Mouse (Mus musculus) neural tube, embryonic 11.5 days (tissue): Measurements from ENCODE around the gene Vamp2. TPM values are rescaled to one million over a fixed set of nuclear protein-coding genes. Genes with fewer than 3 reads are reported as not detected.

ENCODE experiments used
- ATAC-seq: fragments of 200-750 bp; cut with Nextera tagmentation; 2 replicates; pipeline ENCODE4 v1.8.0; 2017; ENCODE audit warnings: moderate number of reproducible peaks, mild to moderate bottlenecking, moderate TSS enrichment, moderate library complexity; ENCODE audit not compliant: insufficient read depth, low FRiP score, low TSS enrichment
- DNase-seq: peaks from one replicate; pipeline ENCODE4 v3.0.0-alpha.2; 2015; ENCODE audit warnings: low spot score
- H3K27ac ChIP-seq: fragments of 300-500 bp; sonication (generic); 2 replicates; pipeline ENCODE4 v1.5.1; 2014; ENCODE audit warnings: low read depth, mild to moderate bottlenecking, low read length
- H3K27me3 ChIP-seq: fragments of 300-500 bp; sonication (generic); 2 replicates; pipeline ENCODE4 v1.6.1; 2014; ENCODE audit warnings: mild to moderate bottlenecking, low read length, mixed read lengths; ENCODE audit not compliant: control insufficient read depth, insufficient read depth
- H3K36me3 ChIP-seq: fragments of 300-500 bp; sonication (generic); 2 replicates; pipeline ENCODE4 v1.6.1; 2014; ENCODE audit warnings: mild to moderate bottlenecking, low read length, moderate library complexity, mixed read lengths; ENCODE audit not compliant: control insufficient read depth, insufficient read depth
- H3K4me1 ChIP-seq: fragments of 300-500 bp; sonication (generic); 2 replicates; pipeline ENCODE4 v1.6.1; 2014; ENCODE audit warnings: low read length, mixed read lengths; ENCODE audit not compliant: control insufficient read depth, insufficient read depth
- H3K4me2 ChIP-seq: fragments of 300-500 bp; sonication (generic); 2 replicates; pipeline ENCODE4 v1.6.1; 2014; ENCODE audit warnings: low read depth, mild to moderate bottlenecking, moderate library complexity
- H3K4me3 ChIP-seq: fragments of 300-500 bp; sonication (generic); 2 replicates; pipeline ENCODE4 v1.5.1; 2014; ENCODE audit warnings: low read depth, low read length
- H3K9ac ChIP-seq: fragments of 300-500 bp; sonication (generic); 2 replicates; pipeline ENCODE4 v1.6.1; 2014; ENCODE audit warnings: mild to moderate bottlenecking, low read length
- H3K9me3 ChIP-seq: fragments of 300-500 bp; sonication (generic); 2 replicates; pipeline ENCODE4 v1.6.1; 2016; ENCODE audit warnings: low read length; ENCODE audit not compliant: control insufficient read depth
- WGBS: fragments of 180-500 bp; shearing (Covaris S2); extraction: QIAGEN DNeasy Blood & Tissue Kit; methylation state at CpG from one replicate; pipeline ENCODE4 v1.1.7; 2014; 5-methylcytosine and 5-hydroxymethylcytosine counted together
- polyA plus RNA-seq: library from polyadenylated mRNA; unstranded; fragments of >200 nt; fragmentation: Nextera tagmentation; extraction: Ambion mirVana; gene quantifications from 2 replicates; pipeline ENCODE4 v1.2.1, GENCODE M21; 2014

Vamp2 gene
- polyA plus RNA-seq, 1 experiment from 2014 or later, result 112 TPM

DNA sequence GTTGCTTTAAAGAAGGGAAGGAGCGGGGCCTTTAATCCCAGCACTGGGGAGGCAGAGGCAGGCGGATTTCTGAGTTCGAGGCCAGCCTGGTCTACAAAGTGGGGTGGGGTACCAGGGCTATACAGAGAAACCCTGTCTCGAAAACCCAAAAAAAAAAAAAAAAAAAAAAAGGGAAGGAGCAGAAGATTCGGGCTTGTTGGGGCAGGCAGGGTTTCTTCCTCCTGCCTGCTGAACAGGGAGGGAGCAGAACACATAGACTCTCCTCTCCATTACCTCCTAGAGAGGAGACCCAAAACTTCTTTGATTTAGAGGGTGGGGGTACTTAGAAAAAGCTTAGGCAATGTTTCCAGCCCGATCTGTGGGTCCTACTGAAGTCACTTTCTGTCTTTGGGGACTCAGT is 47.1 kb downstream of the Vamp2 start:
- 83% methylated on average over 5 of the region's 6 CpGs for WGBS
- Histone ChIP-seq H3K9me3 (no peaks in the 10 kb centered on the region), H3K4me1 (no peaks in the 10 kb centered on the region), H3K4me2 (no peak overlapping the region), H3K36me3 (no peaks in the 10 kb centered on the region), H3K27ac (no peak overlapping the region), H3K9ac (no peak overlapping the region), H3K4me3 (no peak overlapping the region), H3K27me3 (0 out of 2 replicates have a peak, but pooled peaks cover 3% of the 10 kb centered on the region)
- ATAC-seq, result no peak
- DNase-seq, result no peak

Other genes with a start within 250 kb of the Vamp2 start
- gene Ndel1, start 216.6 kb upstream of the Vamp2 start, polyA plus RNA-seq, result 61.6 and 62.9 TPM in 2 replicates
- gene Rnf222, start 199.9 kb upstream of the Vamp2 start, polyA plus RNA-seq, result 0.08 TPM in 1 of 2 replicates, not detected in the other
- gene Rpl26, start 186.9 kb upstream of the Vamp2 start, polyA plus RNA-seq, result 822 and 906 TPM in 2 replicates
- gene Odf4, start 161.4 kb upstream of the Vamp2 start, polyA plus RNA-seq, result not detected in 2 replicates
- 6.8 and 6.9 TPM in 2 replicates for gene Arhgef15, start 131.0 kb upstream of the Vamp2 start, polyA plus RNA-seq
- gene Slc25a35, start 120.4 kb upstream of the Vamp2 start, polyA plus RNA-seq, result 1.4 and 2.1 TPM in 2 replicates
- 60.4 and 62.5 TPM in 2 replicates for gene Rangrf, start 113.3 kb upstream of the Vamp2 start, polyA plus RNA-seq
- 30.7 and 34.9 TPM in 2 replicates for gene Pfas, start 80.0 kb upstream of the Vamp2 start, polyA plus RNA-seq
- gene Ctc1, start 72.6 kb upstream of the Vamp2 start, polyA plus RNA-seq, result 68.0 and 76.0 TPM in 2 replicates
- gene Aurkb, start 42.8 kb upstream of the Vamp2 start, polyA plus RNA-seq, result 154 and 155 TPM in 2 replicates
- gene Borcs6, start 28.8 kb upstream of the Vamp2 start, polyA plus RNA-seq, result 10.5 and 11.4 TPM in 2 replicates
- 40.8 and 43.5 TPM in 2 replicates for gene Tmem107, start 17.7 kb upstream of the Vamp2 start, polyA plus RNA-seq
- gene Per1, start 6.7 kb downstream of the Vamp2 start, polyA plus RNA-seq, result 10.7 and 10.9 TPM in 2 replicates
- gene Hes7, start 31.9 kb downstream of the Vamp2 start, polyA plus RNA-seq, result 0.33 TPM in 1 of 2 replicates, not detected in the other
- gene 9130213A22Rik, start 34.1 kb downstream of the Vamp2 start, polyA plus RNA-seq, result 0.24 TPM in 1 of 2 replicates, not detected in the other
- gene Aloxe3, start 37.4 kb downstream of the Vamp2 start, polyA plus RNA-seq, result 0.08 and 0.66 TPM in 2 replicates
- not detected in 2 replicates for gene Alox12b, start 68.5 kb downstream of the Vamp2 start, polyA plus RNA-seq
- gene Alox8, start 109.4 kb downstream of the Vamp2 start, polyA plus RNA-seq, result 0.30 TPM in 1 of 2 replicates, not detected in the other
- 0.07 TPM in 1 of 2 replicates, not detected in the other for gene Gucy2e, start 148.5 kb downstream of the Vamp2 start, polyA plus RNA-seq
- gene Cntrob, start 235.3 kb downstream of the Vamp2 start, polyA plus RNA-seq, result 23.5 TPM in 2 replicates
- gene Trappc1, start 235.5 kb downstream of the Vamp2 start, polyA plus RNA-seq, result 195 and 215 TPM in 2 replicates
- gene Kcnab3, start 237.8 kb downstream of the Vamp2 start, polyA plus RNA-seq, result 3.1 and 3.6 TPM in 2 replicates